Mouse (Mus musculus) liver, embryonic 16.5 days (tissue): ENCODE measurements around the gene Mat1a. TPM values are rescaled to one million over a fixed set of nuclear protein-coding genes. Genes with fewer than 3 reads are reported as not detected.

Source experiments
- ATAC-seq: fragments of 200-750 bp; cut with Nextera tagmentation; 2 replicates; pipeline ENCODE4 v1.8.0; 2017; ENCODE audit warnings: low read depth, mild to moderate bottlenecking, moderate number of reproducible peaks, moderate library complexity
- H3K27ac ChIP-seq: fragments of 300-500 bp; sonication (generic); 2 replicates; pipeline ENCODE4 v1.5.1; 2014; ENCODE audit warnings: mild to moderate bottlenecking, low read length
- H3K27me3 ChIP-seq: fragments of 300-500 bp; sonication (generic); 2 replicates; pipeline ENCODE4 v1.6.1; 2014; ENCODE audit warnings: low read depth, low read length, mixed read lengths; ENCODE audit not compliant: control insufficient read depth, insufficient read depth
- H3K36me3 ChIP-seq: fragments of 300-500 bp; sonication (generic); 2 replicates; pipeline ENCODE4 v1.6.1; 2014; ENCODE audit warnings: mild to moderate bottlenecking; ENCODE audit not compliant: control insufficient read depth, insufficient read depth
- H3K4me1 ChIP-seq: fragments of 300-500 bp; sonication (generic); 2 replicates; pipeline ENCODE4 v1.6.1; 2014; ENCODE audit warnings: low read depth, low read length, mixed read lengths; ENCODE audit not compliant: control insufficient read depth
- H3K4me2 ChIP-seq: fragments of 300-500 bp; sonication (generic); 2 replicates; pipeline ENCODE4 v1.6.1; 2014; ENCODE audit warnings: low read depth, low read length, mixed read lengths
- H3K4me3 ChIP-seq: fragments of 300-500 bp; sonication (generic); 2 replicates; pipeline ENCODE4 v1.5.1; 2014; ENCODE audit warnings: low read depth, mild to moderate bottlenecking, low read length
- H3K9ac ChIP-seq: fragments of 300-500 bp; sonication (generic); 2 replicates; pipeline ENCODE4 v1.6.1; 2014; ENCODE audit warnings: low read depth, low read length
- H3K9me3 ChIP-seq: fragments of 300-500 bp; sonication (generic); replicated peaks from 2 replicates; pipeline ENCODE4 v1.6.1; 2016; ENCODE audit warnings: low read length; ENCODE audit not compliant: control insufficient read depth
- WGBS: fragments of 180-500 bp; shearing (Covaris S2); extraction: QIAGEN DNeasy Blood & Tissue Kit; methylation state at CpG from one replicate; pipeline ENCODE4 v1.1.7; 2014; ENCODE audit not compliant: insufficient replicate concordance; 5-methylcytosine and 5-hydroxymethylcytosine counted together
- polyA plus RNA-seq: library from polyadenylated mRNA; unstranded; fragments of >200 nt; fragmentation: Nextera tagmentation; extraction: Ambion mirVana; gene quantifications from 2 replicates; pipeline ENCODE4 v1.2.1, GENCODE M21; 2015

Gene Mat1a
- polyA plus RNA-seq, 1 experiment from 2014 or later, result 144 TPM

GRCm38 (mm10) chr14:41116271-41116670 lies 11.4 kb downstream of the Mat1a start:
- H3K27ac ChIP-seq, result no peak overlapping the region
- H3K27me3 ChIP-seq, result no peaks in the 10 kb centered on the region
- 67% methylated on average over 3 of the region's 3 CpGs for WGBS
- ATAC-seq, result no peak
- no peak overlapping the region for H3K9ac ChIP-seq
- H3K36me3 ChIP-seq, result no peaks in the 10 kb centered on the region
- H3K4me3 ChIP-seq, result no peak overlapping the region
- no peak overlapping the region for H3K4me2 ChIP-seq
- H3K9me3 ChIP-seq, result no peaks in the 10 kb centered on the region
- H3K4me1 ChIP-seq, result peaks cover 3% of the 10 kb centered on the region

DNA sequence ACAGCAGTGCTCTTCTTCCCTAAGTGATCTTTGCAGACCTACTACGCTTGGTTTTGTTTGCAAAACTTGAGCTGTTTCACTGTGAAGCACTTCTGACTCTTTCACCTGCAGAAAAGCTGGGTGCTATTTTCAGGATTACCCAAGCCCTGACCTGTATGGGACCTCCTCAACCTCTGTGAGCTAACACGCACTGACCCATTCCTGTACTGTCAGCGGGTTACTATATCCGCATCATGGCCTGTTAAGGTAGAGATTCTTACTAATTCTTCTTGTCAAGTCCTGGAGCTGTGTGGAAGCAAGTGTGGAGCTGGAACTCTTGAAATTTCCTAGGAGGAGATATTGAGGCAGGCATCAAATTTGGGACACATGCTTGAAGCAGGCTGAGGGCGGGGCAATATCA lies 19.8 kb downstream of the Mat1a start:
- ATAC-seq, result no peak
- no peaks in the 10 kb centered on the region for H3K27me3 ChIP-seq

GRCm38 (mm10) chr14:41127997-41128396 lies 23.2 kb downstream of the Mat1a start:
- Histone ChIP-seq H3K4me1 (no peaks in the 10 kb centered on the region), H3K9me3 (no peaks in the 10 kb centered on the region), H3K4me3 (no peak overlapping the region), H3K27ac (no peak overlapping the region), H3K4me2 (no peak overlapping the region), H3K9ac (no peak overlapping the region), H3K27me3 (no peaks in the 10 kb centered on the region), H3K36me3 (no peaks in the 10 kb centered on the region)
- 18% methylated on average over 4 of the region's 4 CpGs for WGBS
- no peak for ATAC-seq

More for the DNA sequence above, 19.8 kb downstream of the Mat1a start:
- Histone ChIP-seq H3K4me2 (no peak overlapping the region), H3K36me3 (no peaks in the 10 kb centered on the region), H3K9me3 (no peaks in the 10 kb centered on the region), H3K4me3 (no peak overlapping the region), H3K9ac (no peak overlapping the region), H3K27ac (no peak overlapping the region), H3K4me1 (no peaks in the 10 kb centered on the region)
- WGBS, result 67% methylated on average over 5 of the region's 5 CpGs

- no peak within 1 kb of the TSS for H3K27ac ChIP-seq
- H3K9ac ChIP-seq, result no peak within 1 kb of the TSS
- H3K27me3 ChIP-seq, result no peaks in the 10 kb centered on the region
- H3K9me3 ChIP-seq, result no peaks in the 10 kb centered on the region
- H3K4me3 ChIP-seq, result no peak within 1 kb of the TSS
- H3K36me3 ChIP-seq, result no peaks in the 10 kb centered on the region
- H3K4me2 ChIP-seq, result no peak within 1 kb of the TSS
- 72% methylated on average over 7 of the region's 7 CpGs for WGBS
- H3K4me1 ChIP-seq, result no peaks in the 10 kb centered on the region
- no peak for ATAC-seq
Observed at GRCm38 (mm10) chr14:41131540-41131939, 26.7 kb downstream of the Mat1a start, which contains the start of gene Sftpa1. TSS of gene Sftpa1 (plus strand) at chr14:41131782.

DNA sequence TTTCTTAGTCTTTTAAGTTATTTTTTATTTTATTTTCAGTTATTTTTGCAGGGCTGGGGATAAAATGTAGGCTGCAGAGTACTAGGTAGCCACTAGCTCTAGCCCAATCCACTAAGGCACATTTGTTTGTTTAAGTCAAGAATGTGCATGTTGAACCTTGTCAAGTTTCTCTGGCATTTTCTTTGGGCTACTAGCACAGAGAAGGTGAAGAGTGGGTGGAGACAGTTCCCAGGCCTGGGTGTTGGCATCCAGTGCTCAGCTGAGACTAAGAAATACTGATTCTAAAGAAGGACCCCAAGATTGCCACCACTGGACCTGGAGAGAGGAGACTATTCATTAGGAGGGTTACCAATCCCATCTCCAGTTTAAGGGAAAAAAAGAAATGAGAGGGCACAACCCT lies 32.2 kb downstream of the Mat1a start:
- no peak for ATAC-seq
- Histone ChIP-seq H3K4me3 (no peak overlapping the region), H3K9me3 (no peaks in the 10 kb centered on the region), H3K36me3 (no peaks in the 10 kb centered on the region), H3K4me2 (no peak overlapping the region), H3K9ac (no peak overlapping the region), H3K4me1 (no peaks in the 10 kb centered on the region), H3K27ac (no peak overlapping the region), H3K27me3 (no peaks in the 10 kb centered on the region)

DNA sequence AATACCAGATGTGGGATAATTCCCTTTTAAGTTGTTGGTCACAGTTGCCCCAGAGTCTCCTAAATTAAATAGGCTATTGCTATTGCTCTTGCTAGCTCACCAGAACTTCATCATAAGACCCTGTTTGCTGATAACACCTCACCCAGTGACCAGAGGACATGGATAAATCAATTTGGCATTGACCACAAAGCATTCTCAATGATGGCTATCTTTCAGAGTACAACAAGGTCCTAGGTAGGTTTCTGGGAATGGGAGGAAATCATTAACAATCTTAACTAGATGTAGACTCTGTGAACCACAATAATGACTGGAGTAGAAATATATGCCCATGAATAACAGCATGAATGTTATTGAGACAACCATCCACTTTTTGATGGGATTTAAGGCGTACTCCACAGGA lies 35.9 kb downstream of the Mat1a start:
- H3K4me1 ChIP-seq, result no peaks in the 10 kb centered on the region
- no peak overlapping the region for H3K9ac ChIP-seq
- H3K4me2 ChIP-seq, result no peak overlapping the region
- ATAC-seq, result no peak
- no peaks in the 10 kb centered on the region for H3K9me3 ChIP-seq
- H3K27me3 ChIP-seq, result no peaks in the 10 kb centered on the region
- H3K36me3 ChIP-seq, result no peaks in the 10 kb centered on the region
- 45% methylated on average over 1 of the region's 1 CpGs for WGBS
- H3K27ac ChIP-seq, result no peak overlapping the region
- H3K4me3 ChIP-seq, result no peak overlapping the region

DNA sequence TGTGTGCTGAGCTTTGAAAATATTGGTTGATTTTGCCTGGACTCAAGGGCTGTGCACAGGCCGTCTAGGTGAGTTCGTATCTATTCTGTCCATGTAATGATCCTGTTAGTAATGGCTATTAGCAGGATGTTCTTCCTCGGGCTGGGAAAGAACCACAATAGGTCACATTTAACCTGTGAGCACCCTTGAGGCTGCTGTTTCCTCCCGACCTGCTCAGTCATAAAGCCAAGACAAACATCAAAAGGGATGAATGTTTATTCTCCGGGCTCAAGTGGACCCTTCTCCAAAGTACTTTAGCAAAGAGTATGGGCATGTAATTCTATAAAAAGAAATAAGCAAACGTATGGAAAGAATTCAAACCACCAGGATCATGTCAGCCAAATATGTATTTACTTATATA lies 41.2 kb downstream of the Mat1a start:
- Histone ChIP-seq H3K4me1 (no peaks in the 10 kb centered on the region), H3K27ac (no peak overlapping the region), H3K27me3 (no peaks in the 10 kb centered on the region), H3K9ac (no peak overlapping the region), H3K36me3 (no peaks in the 10 kb centered on the region), H3K4me3 (no peak overlapping the region), H3K4me2 (no peak overlapping the region), H3K9me3 (no peaks in the 10 kb centered on the region)
- 46% methylated on average over 6 of the region's 6 CpGs for WGBS
- ATAC-seq, result no peak

DNA sequence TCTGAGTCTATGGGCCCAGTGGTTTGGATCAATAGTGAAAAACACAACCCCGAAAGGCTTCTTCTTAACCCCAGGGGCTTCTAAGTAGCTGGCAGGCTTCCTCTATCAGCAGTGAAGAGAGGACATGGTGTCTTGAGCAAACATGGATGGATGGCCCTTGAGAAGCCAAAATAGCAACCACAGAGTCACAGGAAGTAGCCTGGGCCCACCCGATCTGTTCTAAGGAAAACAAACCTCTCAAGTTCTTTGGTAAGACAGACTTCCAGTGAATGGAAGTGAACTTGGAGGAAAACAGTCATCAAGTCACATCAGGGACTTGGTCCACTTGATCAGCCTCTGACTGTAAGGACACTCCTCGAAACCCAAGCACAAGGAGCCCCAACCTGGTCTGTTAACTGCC lies 42.1 kb downstream of the Mat1a start:
- Histone ChIP-seq H3K27ac (no peak overlapping the region), H3K36me3 (no peaks in the 10 kb centered on the region), H3K9me3 (no peaks in the 10 kb centered on the region), H3K4me1 (no peaks in the 10 kb centered on the region), H3K4me3 (no peak overlapping the region), H3K27me3 (no peaks in the 10 kb centered on the region), H3K9ac (no peak overlapping the region), H3K4me2 (no peak overlapping the region)
- 39% methylated on average over 3 of the region's 3 CpGs for WGBS
- no peak for ATAC-seq

DNA sequence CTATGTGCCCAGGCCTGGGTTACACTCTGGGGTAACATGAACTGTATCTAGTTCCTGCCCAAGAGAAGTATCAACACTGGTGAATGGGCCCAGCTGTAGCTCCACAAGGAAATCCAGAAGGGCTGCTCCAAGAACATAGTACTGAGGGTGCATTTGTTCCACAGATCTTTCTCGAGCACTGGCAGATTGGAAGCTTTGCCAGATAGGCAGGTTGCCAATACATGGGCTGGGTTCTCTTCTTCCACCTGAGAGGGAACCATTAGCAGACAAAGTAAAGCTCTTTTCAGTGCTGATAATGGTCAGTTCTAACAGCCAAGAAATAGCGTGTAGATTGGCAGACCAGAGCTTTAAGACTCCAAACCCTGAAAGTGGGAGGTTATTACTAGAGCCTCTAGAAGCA lies 42.5 kb downstream of the Mat1a start:
- ATAC-seq, result no peak
- no peak overlapping the region for H3K4me2 ChIP-seq
- no peaks in the 10 kb centered on the region for H3K27me3 ChIP-seq
- no peak overlapping the region for H3K9ac ChIP-seq
- no peaks in the 10 kb centered on the region for H3K9me3 ChIP-seq
- 53% methylated on average over 2 of the region's 2 CpGs for WGBS
- H3K36me3 ChIP-seq, result no peaks in the 10 kb centered on the region
- no peaks in the 10 kb centered on the region for H3K4me1 ChIP-seq
- no peak overlapping the region for H3K27ac ChIP-seq
- H3K4me3 ChIP-seq, result no peak overlapping the region
